Mouse (Mus musculus): ENCODE measurements around the gene Hacd2. TPM values are rescaled to one million over a fixed set of nuclear protein-coding genes. Genes with fewer than 3 reads are reported as not detected.

Hacd2 gene
- total RNA-seq, 2 experiments from 2014 or later: 33.2 to 50.3 TPM

DNA sequence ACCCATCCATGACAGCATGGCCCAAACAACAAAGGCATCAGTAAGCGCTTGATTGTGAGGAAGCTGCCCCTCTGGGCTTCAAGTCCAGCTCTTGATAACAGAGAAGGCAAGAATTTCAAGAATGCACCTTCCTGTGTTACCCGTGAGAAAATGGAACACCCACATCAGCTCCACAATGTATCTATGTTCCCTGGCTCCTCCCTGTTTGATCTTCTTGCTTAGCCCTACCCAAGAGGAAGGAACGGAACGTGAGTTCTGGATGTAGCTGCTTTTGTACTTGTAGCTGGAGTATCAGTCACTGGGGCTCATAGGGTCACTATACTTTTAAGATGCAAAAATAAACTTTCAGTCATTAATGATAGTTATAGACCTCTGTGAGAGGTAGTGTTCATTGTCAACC, 98.4 kb downstream of the Hacd2 start:
- no peak for DNase-seq

DNA sequence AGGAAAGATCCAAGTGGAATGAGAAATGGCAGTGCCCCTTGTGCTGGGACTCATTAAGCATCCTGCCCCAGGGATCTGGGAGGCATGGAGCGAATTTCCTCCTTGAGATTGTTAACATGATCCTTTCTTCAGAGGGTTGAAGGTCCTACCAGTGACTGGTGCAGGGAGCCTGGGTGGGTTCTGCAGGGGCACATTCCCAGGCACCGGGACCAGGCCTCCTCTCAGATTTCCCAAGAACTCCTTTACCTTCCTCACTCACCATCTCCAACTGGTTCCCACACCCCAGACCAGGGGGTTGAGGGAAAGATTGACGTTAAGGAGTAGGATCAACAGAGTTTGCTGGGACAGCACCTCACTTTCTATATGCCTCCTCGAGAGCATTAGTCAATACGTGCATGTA, 105.0 kb downstream of the Hacd2 start:
- DNase-seq: no peak

DNA sequence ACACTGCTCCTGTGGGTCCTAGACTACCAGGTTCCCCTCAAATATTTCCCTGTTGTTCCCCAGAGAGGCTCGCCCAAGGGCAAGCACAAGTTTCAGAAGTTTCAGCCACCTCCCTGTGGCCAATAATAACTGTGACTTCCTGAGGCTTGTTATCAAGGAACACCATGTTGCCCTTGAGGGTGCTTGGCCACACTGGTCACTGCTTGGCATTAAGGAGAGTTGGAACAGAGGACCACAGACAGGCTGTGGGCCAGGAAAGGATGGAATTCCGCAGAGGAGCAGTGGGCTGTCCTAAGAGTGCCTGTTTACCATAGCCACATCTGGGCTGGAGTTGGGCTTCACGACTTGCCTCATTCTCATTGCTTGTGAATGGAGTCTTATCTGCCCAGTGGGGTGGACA, 107.9 kb downstream of the Hacd2 start:
- DNase-seq: no peak

DNA sequence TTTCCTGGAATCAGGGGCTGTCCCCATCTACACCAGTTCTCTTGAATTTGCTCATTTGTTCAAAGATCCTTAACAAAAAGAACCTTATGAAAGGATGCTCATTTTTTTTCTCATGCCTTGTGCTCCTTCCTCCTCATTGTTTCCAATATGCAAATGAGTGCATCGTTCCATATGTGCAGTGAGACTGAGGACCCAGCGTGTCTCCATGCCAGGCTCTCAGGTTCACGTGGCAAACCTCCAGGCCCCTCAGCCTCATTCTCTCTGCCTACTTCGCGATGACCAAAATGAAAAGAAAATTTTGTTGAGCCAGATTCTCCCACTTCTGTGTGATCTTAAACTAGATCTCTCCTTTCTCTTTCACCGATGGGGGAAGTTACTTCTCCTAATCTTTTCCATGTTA, 117.2 kb downstream of the Hacd2 start:
- no peak for DNase-seq

DNA sequence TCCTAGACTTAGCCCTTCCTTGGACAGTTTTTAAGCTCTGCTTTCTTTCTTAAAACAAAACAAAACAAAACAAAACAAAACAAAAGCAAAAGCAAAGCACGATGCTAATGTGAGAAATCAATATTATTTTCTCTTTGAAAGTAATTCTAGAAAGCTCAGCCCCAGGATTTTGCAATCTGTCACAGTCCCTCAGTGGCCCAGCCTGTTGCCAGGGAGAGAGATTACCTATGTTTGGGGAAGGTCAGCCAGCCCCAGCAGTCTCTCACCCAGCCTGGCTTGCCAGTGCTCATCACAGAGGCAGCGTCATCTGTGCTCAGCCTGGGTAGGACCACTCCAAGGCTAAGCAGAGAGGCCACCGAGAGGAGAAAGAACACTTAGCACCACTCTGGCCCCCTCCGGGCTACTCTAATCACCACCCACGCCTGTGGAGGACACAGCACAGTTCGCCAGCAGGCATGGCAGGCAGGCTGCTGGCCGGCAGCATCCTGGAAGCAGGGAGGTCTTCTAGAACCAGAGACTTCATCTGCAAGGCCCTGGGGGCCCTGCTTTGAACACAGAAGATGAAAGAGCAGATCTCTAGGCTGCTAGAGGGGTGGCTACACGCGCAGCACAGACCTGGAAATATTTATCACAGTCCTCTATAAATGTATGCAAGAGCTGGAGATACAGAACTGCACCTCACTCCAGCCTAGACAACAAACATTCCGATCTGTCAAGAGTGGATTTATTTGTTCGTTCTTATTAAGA, 117.8 kb downstream of the Hacd2 start:
- peak; percentile 56 for DNase-seq

DNA sequence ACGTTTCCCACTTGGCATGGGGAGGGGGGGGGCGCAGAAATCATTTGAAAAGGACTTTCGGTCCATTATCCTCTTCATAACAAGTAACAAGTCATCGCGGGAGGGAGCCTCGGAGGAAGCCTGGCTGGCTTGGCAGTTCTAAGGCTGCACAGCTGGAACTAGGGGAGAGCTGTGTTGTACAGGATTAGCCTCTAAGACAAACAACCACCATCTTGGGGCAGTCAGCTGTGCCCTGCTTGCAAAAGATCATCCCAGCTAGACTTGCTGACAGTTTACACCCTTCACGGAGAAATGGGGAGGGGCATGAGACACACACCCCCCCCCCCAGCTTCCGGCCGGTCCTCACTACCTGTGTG, 118.4 kb downstream of the Hacd2 start:
- no peak for DNase-seq

DNA sequence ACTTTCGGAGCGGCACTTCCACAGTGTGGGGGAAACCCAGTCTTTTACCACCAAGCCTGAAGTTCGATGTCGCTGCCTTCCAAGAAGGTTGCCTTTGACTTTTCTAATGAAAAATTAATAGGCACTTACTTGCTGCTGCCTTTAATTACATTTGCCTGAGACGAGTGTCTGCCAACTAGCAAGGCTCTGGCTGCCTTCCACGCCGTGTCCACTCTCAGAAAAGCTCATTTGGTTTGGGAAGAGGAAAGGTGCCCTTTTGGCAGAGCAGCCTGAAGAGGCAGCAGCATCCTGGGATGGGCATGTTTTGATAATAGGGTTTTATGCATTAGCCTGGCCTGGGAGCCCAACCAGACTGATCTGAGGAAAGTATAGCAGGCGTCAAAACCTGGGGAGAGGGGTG, 119.6 kb downstream of the Hacd2 start:
- DNase-seq: no peak

DNA sequence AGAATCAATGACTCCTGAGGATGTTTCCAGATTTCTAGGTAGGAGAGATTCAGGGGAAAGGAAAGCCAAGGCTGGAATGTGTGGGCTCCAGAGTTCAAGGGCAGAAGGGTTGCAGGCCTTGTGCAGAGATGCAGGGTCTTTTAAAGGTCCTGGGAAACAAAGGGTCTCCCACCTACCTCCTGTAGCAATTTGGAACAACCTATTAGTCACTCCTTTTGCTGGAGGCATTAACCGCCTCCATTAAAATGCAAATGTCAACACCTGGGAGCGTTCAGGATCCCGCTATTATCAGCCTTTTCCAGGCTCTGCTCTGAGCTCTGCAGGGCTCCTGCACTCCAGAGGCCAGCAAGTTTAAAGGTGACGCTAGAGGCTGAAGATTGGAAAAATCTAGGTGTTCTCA, 123.9 kb downstream of the Hacd2 start:
- DNase-seq: no peak

DNA sequence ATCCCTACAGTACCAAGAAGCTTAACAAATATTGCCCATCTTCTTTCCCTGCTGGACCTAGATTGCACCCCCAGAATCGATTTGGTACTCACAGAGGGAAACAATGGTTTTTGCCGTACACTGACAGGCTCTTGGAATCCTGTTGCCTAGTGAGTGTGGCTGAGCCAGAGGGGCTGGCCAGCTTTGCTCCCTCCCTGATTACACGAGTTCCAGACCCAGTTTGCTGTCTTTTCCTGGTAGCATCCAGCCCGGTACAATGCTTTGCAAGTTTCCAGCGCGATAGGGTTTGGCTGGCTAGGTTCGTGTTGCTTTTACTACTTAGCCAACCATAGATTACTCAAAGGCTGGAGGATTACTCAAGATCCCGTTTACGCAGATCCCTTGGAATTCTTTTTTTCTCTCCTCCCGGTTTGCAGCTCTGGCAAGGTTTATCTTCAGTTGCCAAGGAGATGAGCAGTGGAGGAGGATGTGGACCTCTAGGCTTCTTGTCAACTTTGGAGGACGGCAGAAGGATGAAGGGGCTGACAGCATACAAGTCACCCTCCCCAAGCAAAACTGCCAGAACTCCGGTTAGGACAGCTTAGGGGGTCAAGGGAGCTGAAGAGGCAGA, 131.0 kb downstream of the Hacd2 start:
- DNase-seq: no peak

DNA sequence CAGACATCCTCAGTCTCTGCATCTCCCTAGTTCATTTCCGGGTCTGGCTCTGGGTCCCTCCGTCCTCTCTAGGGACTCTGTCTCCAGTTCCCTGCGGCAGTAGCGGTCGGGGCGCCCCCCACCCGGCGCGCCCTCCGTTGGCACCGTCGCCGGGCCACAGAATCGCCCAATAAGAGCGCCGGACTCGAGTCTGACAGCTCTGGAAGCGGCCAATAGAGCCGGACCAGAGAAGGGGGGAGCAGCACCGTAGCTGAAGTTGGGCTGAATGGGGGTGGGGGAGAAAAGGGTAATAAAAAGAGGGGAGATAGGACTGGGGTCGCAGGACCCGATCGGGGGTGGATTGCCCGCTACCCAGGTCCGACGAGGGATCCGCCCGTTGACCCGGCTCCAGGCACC, 132.0 kb downstream of the Hacd2 start:
- peak; percentile 42 for DNase-seq

DNA sequence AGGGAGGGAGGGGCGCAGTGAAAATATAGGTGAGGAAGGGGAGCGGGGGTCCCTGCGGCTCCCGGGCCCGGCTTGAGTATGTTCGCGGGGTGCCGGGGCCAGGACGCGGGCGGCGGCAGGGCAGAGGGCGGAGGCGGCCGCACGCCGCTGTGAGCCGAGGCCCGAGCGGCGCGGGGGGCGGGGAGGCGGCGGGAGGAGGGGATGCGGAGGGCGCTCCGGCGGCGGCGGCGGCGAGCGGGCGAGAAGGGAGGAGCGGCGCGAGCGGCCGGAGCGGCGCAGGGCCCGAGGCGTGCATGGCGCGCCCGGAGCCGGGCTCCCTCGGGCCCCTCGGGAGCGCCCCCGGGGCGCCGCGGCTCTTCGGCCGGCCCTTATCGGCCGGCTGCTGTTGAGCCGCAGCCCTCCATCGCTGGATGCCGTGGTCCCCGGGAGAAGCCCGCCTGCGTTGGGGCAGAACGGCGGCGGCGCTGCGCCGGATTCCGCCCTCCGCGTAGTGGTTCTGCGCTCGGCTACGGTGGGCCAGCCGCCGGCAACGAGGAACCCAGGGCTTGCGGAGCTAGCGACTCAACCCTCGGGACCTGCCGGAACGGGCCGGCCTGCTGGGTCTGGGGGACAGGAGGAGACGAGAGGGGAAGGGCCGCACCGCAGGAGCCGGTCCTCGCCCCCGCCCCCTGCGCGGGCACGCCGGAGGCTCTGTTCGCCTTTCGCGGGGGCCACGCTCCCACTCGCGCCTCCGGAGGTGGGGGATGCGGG, 132.6 kb downstream of the Hacd2 start, which contains the start of gene Adcy5:
Adcy5 (plus strand) TSS at position 237 of the 750 bp plus-strand sequence.
- peak; percentile 45 for DNase-seq

DNA sequence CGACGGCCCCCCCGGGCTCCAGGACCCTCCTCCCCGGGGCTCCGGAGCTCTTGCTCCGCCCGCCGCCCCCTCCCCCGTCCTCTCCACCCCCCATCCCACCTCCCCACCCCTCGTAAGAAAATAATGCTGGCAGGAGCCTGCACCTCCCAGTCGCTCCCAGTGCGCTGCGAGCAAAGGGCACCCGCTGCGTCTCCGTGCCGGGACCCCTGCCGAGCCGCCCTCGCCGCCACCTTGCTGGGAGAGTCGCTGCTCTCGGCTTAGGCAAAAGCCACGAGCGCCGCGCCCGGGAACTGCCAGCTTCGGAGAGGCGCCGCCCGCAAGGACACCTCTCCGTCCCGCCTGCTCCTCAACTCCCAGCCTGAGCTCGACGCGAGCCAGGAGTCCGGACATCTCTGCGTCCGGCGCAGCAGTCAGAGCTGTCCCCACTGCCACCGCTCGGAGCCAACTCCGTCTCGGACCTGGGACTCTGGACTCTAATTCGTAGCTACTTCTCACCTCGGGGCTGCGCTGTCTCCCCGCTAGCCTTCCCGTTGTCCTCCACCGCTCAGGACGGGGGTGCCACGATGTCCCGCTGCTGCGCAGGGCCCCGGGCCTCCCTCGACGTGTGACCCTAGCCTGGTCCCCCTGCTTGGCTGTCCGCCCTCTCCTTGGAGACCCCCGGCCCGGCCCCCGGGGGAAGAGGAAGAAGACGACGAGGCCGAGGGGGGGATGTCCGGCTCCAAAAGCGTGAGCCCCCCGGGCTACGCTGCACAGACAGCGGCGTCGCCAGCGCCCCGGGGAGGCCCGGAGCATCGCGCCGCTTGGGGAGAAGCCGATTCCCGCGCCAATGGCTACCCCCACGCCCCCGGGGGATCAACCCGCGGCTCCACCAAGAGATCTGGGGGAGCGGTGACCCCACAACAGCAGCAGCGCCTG, 133.4 kb downstream of the Hacd2 start:
- peak; percentile 65 for DNase-seq

DNA sequence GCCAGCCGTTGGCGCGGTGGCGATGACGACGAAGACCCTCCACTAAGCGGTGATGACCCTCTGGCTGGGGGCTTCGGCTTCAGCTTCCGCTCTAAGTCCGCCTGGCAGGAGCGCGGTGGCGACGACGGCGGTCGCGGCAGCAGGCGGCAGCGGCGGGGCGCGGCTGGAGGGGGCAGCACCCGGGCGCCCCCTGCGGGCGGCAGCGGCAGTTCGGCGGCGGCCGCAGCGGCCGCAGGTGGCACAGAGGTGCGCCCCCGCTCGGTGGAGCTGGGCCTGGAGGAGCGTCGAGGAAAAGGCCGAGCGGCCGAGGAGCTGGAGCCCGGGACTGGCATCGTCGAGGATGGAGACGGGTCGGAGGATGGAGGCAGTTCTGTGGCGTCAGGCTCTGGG, 134.1 kb downstream of the Hacd2 start:
- peak; percentile 76 for DNase-seq

DNA sequence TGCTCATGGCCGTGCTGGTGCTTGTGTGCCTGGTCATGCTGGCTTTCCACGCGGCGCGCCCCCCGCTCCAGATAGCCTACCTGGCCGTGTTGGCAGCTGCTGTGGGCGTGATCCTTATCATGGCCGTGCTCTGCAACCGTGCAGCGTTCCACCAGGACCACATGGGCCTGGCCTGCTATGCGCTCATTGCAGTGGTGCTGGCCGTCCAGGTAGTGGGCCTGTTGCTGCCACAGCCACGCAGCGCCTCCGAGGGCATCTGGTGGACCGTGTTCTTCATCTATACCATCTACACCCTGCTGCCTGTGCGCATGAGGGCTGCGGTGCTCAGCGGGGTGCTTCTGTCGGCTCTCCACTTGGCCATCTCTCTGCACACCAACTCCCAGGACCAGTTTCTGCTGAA, 134.6 kb downstream of the Hacd2 start:
- no peak for DNase-seq

Other genes starting within 250 kb of the Hacd2 start
- 1 to 10 TPM; 6.6 to 9.0 TPM for gene Adcy5, start 132.4 kb downstream of the Hacd2 start, total RNA-seq (2021)

Measured in adrenal gland, postnatal 10 days (tissue).